Mouse (Mus musculus) kidney, adult 10 weeks (tissue): Measurements from ENCODE around the gene Myog. TPM values are rescaled to one million over a fixed set of nuclear protein-coding genes. Genes with fewer than 3 reads are reported as not detected.

ENCODE experiments used
- polyA plus RNA-seq: library from polyadenylated mRNA; stranded (reverse); fragments of 350-450 nt; fragmentation: Illumina TruSeq; extraction: RNeasy Lipid Tissue Mini Kit (QIAGEN cat#74804); gene quantifications from one replicate; pipeline ENCODE4 v1.2.3, GENCODE M21; 2014; ENCODE audit warnings: low read depth, low replicate concordance

The Myog gene
- not detected for polyA plus RNA-seq

GRCm38 (mm10) chr1:134289598-134290099 is at the start of gene Myog:
Myog (plus strand) TSS chr1:134289989.

GRCm38 (mm10) chr1:134332770-134333271 is 43.0 kb downstream of the Myog start, which contains the start of gene Ppfia4:
Ppfia4 (minus strand) TSS chr1:134332928.

Other genes with a start within 250 kb of the Myog start
- gene Btg2, start 210.9 kb upstream of the Myog start, polyA plus RNA-seq = 11.9 TPM
- gene Chit1, start 178.7 kb upstream of the Myog start, polyA plus RNA-seq = not detected
- gene Chil1, start 107.8 kb upstream of the Myog start, polyA plus RNA-seq = not detected
- gene Mybph, start 96.5 kb upstream of the Myog start, polyA plus RNA-seq = not detected
- 1.5 TPM for gene Adora1, start 54.6 kb upstream of the Myog start, polyA plus RNA-seq
- gene Ppfia4, start 42.9 kb downstream of the Myog start, polyA plus RNA-seq = not detected
- 87.0 TPM for gene Tmem183a, start 72.0 kb downstream of the Myog start, polyA plus RNA-seq
- not detected for gene 4933406M09Rik, start 96.0 kb downstream of the Myog start, polyA plus RNA-seq
- gene Cyb5r1, start 115.6 kb downstream of the Myog start, polyA plus RNA-seq = 16.9 TPM
- gene Adipor1, start 125.4 kb downstream of the Myog start, polyA plus RNA-seq = 47.0 TPM
- 23.4 TPM for gene Klhl12, start 165.5 kb downstream of the Myog start, polyA plus RNA-seq
- gene Rabif, start 204.7 kb downstream of the Myog start, polyA plus RNA-seq = 33.3 TPM